In the genomic region with DNA sequence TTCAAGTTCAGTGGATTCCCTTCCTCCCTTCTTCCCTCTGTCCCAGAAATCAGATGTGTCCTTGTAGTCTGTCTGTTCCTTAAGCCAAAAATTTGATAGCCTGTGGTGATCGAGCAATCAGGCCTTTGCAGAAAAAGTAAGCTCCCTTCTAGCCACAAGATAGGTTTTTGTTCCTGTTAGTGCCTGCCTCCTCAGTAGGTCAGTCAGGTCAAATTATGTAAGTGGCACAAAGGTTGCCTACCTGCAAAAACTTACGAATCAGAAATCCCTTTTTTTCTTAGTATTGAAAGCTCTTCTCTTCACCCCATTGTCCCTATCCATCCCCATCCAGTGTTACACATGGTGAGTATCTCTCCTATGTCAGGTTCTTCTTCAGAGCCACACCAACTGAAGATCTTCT, we compare ENCODE assay signal across 22 mouse cellular contexts. TPM values are rescaled to one million over a fixed set of nuclear protein-coding genes. Genes with fewer than 3 reads are reported as not detected.
DNase-seq lines count a peak whose midpoint lies in the region; ATAC-seq and TF ChIP-seq lines count a peak whose summit lies in the region.
"Had no signal": no experiment of that assay in that cellular context is flagged by ENCODE, and none has a peak within 500 bp of the region (broad histone marks: within the 10 kb centered on the region; RNA-seq: fewer than 3 reads in every experiment).

No protein-coding gene starts in this region.

- H3K9me3 ChIP-seq in liver, embryonic 15.5 days (replicated peaks), result no peaks in the 10 kb centered on the region
- no peaks in the 10 kb centered on the region for H3K9me3 ChIP-seq in liver, embryonic 12.5 days (replicated peaks)
- no peaks in the 10 kb centered on the region for H3K9me3 ChIP-seq in liver, postnatal 0 days (ENCODE audit: low read length)
- H3K9me3 ChIP-seq: embryonic facial prominence, embryonic 10.5 days; embryonic facial prominence, embryonic 12.5 days; forebrain, embryonic 10.5 days; forebrain, embryonic 12.5 days had no signal

- H3K27ac ChIP-seq in liver, embryonic 15.5 days (replicated peaks), result peak overlapping the region; percentile 65
- no peak overlapping the region for H3K27ac ChIP-seq in liver, embryonic 12.5 days
- peak overlapping the region; percentile 86 for H3K27ac ChIP-seq in liver, postnatal 0 days (ENCODE audit: low read depth)
- H3K27ac ChIP-seq: embryonic facial prominence, embryonic 10.5 days; embryonic facial prominence, embryonic 12.5 days; forebrain, embryonic 10.5 days; forebrain, embryonic 12.5 days had no signal

- H3K4me1 ChIP-seq in liver, embryonic 15.5 days (replicated peaks), result no peaks in the 10 kb centered on the region
- 0 out of 2 replicates have a peak, but pooled peaks cover 3% of the 10 kb centered on the region for H3K4me1 ChIP-seq in liver, embryonic 12.5 days
- no peaks in the 10 kb centered on the region for H3K4me1 ChIP-seq in liver, postnatal 0 days (ENCODE audit: insufficient read depth)
- H3K4me1 ChIP-seq: embryonic facial prominence, embryonic 10.5 days; embryonic facial prominence, embryonic 12.5 days; forebrain, embryonic 10.5 days; forebrain, embryonic 12.5 days had no signal

- no peak overlapping the region for H3K4me2 ChIP-seq in liver, embryonic 15.5 days
- no peak overlapping the region for H3K4me2 ChIP-seq in liver, embryonic 12.5 days
- peak overlapping the region; percentile 36 for H3K4me2 ChIP-seq in liver, postnatal 0 days (ENCODE audit: low read depth, low read length)
- H3K4me2 ChIP-seq: embryonic facial prominence, embryonic 12.5 days; forebrain, embryonic 12.5 days had no signal

- intact Hi-C loops in left cerebral cortex, postnatal 25 days (cut with DNase I), result no loop called here

- peak; percentile 40; the same call in 1 of the 2 replicates for ATAC-seq in liver, embryonic 15.5 days (ENCODE audit: insufficient read depth)
- ATAC-seq in liver, embryonic 12.5 days, result no peak
- ATAC-seq in liver, postnatal 0 days, result peak; percentile 89
- ATAC-seq: forebrain, embryonic 14.5 days; forebrain, embryonic 16.5 days had no signal

- DNase-seq in adipocyte (ENCODE audit: low spot score), result peak; percentile 12
- peak; percentile 50 for DNase-seq in fat pad, adult 2 months (ENCODE audit: extremely low read depth, low read depth, low spot score)
- no peak for DNase-seq in liver, postnatal 0 days
- no peak for DNase-seq in left cerebral cortex, postnatal 25 days (ENCODE audit: low spot score in 2 of 2)
- DNase-seq in cerebellum, adult 11-12 months, result no peak
- no peak for DNase-seq in right cerebral cortex, postnatal 25 days
- DNase-seq: adrenal gland, adult 8-10 months; adrenal gland, postnatal 14 days; adrenal gland, postnatal 36 days; cerebellum, adult 18-20 months; cerebellum, adult 8-10 months; cerebellum, adult 9-11 months; cerebellum, postnatal 14 days; cerebellum, postnatal 36 days had no signal

- TF ChIP-seq EP300 in liver, postnatal 0 days (IDR thresholded peaks at IDR 0.05; ENCODE audit: low read depth), result no peak

- H3K27me3 ChIP-seq in liver, embryonic 15.5 days, result no peaks in the 10 kb centered on the region
- H3K27me3 ChIP-seq in liver, embryonic 12.5 days (replicated peaks), result no peaks in the 10 kb centered on the region
- H3K27me3 ChIP-seq in liver, postnatal 0 days (ENCODE audit: insufficient read depth, low read length), result no peaks in the 10 kb centered on the region
- H3K27me3 ChIP-seq: embryonic facial prominence, embryonic 12.5 days; forebrain, embryonic 12.5 days had no signal

- no peak overlapping the region for H3K4me3 ChIP-seq in liver, embryonic 15.5 days (replicated peaks)
- no peak overlapping the region for H3K4me3 ChIP-seq in liver, embryonic 12.5 days
- no peak overlapping the region for H3K4me3 ChIP-seq in liver, postnatal 0 days (ENCODE audit: low read depth, low read length)
- H3K4me3 ChIP-seq: embryonic facial prominence, embryonic 10.5 days; embryonic facial prominence, embryonic 12.5 days; forebrain, embryonic 10.5 days; forebrain, embryonic 12.5 days had no signal

- H3K9ac ChIP-seq in liver, embryonic 15.5 days, result no peak overlapping the region
- H3K9ac ChIP-seq in liver, embryonic 12.5 days, result no peak overlapping the region
- no peak overlapping the region for H3K9ac ChIP-seq in liver, postnatal 0 days (replicated peaks)
- H3K9ac ChIP-seq: embryonic facial prominence, embryonic 12.5 days; forebrain, embryonic 12.5 days had no signal

- no peak for TF ChIP-seq CTCF in liver, postnatal 0 days (IDR thresholded peaks at IDR 0.05; ENCODE audit: low read depth)

- H3K36me3 ChIP-seq in liver, embryonic 15.5 days (replicated peaks), result peaks cover 18% of the 10 kb centered on the region
- H3K36me3 ChIP-seq in liver, embryonic 12.5 days, result peaks cover 23% of the 10 kb centered on the region
- H3K36me3 ChIP-seq in liver, postnatal 0 days (replicated peaks; ENCODE audit: insufficient read depth, low read length), result peaks cover 17% of the 10 kb centered on the region; the same call in 1 of the 2 replicates

- WGBS in liver, embryonic 15.5 days (ENCODE audit: insufficient replicate concordance), result 64% methylated on average over 2 of the region's 2 CpGs
- WGBS in liver, embryonic 12.5 days (ENCODE audit: insufficient replicate concordance), result 70% methylated on average over 2 of the region's 2 CpGs
- 62% methylated on average over 2 of the region's 2 CpGs for WGBS in liver, postnatal 0 days (ENCODE audit: insufficient replicate concordance)

RNA-seq across cellular contexts. Expression of a gene that starts 54.9 kb away (rescaled TPM):
- 12.5 and 19.0 TPM in 2 replicates for polyA plus RNA-seq in liver, embryonic 15.5 days (2015; fragmentation: Nextera tagmentation; extraction: Ambion mirVana)
- 22.5 and 22.8 TPM in 2 replicates for polyA plus RNA-seq in liver, embryonic 12.5 days (2016; fragmentation: Nextera tagmentation; extraction: Ambion mirVana)
- polyA plus RNA-seq in liver, postnatal 0 days (2015; fragmentation: Nextera tagmentation; extraction: Ambion mirVana), result 14.4 and 15.8 TPM in 2 replicates
- 100 to 1,000 TPM; 112 to 122 TPM for total RNA-seq in left cerebral cortex, postnatal 25 days (2021)

Comparison
In these comparisons a context has a peak if more than half of its experiments do, and no peak if none do; other contexts are left out.
1. DNase-seq: peak in adipocyte (single experiment) and fat pad, adult 2 months (single experiment); none in liver, postnatal 0 days (single experiment), left cerebral cortex, postnatal 25 days (0 of 2), cerebellum, adult 11-12 months (single experiment) and right cerebral cortex, postnatal 25 days (single experiment).